Mouse (Mus musculus) frontal cortex, postnatal 36 days (tissue): ENCODE measurements around the gene 2510009E07Rik.

Source experiments
- DNase-seq, 2 experiments: peaks; one replicate each; pipeline ENCODE4 v3.0.0; 2022; ENCODE audit warnings: low spot score in 2 of 2

2510009E07Rik gene

DNA sequence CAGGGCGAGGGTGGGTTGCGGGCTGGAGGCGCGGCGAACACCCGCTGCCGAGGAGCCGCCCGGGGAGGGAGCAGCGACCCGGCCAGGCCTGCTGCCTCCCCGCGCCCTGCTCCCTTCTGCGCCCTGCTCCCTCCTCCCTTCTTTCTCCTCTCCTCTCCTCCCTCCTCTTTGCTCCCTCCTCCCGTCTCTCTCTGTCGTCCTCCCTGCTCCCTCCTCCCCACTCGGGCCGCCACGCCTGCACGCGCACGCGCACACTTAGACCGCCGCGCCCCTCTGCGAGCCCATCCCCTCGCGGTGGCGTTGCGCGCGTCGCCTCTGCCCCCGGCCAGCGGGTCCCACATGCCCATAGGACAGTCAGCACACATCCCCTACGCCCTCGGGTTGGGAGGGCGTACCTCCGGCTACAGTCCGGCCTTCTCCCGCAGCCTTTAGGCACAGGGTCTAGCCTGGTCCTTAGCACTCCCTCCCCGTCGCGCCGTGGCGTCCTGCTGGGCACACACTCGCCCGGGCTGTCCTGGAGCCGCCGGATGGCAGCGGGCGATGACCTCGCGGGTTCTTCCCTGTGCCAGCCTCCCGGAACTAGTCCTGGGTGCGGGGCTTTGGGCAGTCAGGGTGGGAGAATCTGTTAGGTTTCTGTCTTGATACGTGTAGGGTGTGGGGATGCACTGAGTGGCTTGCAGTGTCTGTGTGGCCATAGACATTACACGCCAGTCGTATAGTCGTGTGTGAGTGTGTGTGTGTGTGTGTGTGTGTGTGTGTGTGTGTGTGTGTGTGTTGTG, at the start of gene 2510009E07Rik:
2510009E07Rik (minus strand) TSS at position 203 of the 779 bp plus-strand sequence.
- peak; percentile 89 to 94 for DNase-seq

- no peak for DNase-seq
Observed at GRCm38 (mm10) chr16:21743401-21743800, 48.9 kb upstream of the 2510009E07Rik start.

DNA sequence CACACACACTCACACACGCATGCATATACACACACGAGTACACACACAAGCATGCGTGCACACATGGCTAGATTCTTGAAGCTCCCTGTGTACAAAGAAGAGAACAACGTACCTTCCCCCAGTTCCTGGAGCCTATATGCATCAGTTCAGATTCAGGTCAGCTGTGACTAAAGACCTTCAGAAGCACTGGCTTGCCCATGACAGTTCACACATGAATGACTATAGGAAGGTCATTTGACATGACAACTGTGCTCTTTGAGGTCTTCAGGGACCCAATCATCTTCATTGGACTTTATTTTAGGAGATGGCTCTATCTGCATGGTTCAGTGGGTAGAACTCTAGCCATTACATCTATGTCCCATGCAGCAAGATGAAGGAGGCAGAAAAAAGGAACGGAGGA, 48.4 kb upstream of the 2510009E07Rik start:
- no peak for DNase-seq

DNA sequence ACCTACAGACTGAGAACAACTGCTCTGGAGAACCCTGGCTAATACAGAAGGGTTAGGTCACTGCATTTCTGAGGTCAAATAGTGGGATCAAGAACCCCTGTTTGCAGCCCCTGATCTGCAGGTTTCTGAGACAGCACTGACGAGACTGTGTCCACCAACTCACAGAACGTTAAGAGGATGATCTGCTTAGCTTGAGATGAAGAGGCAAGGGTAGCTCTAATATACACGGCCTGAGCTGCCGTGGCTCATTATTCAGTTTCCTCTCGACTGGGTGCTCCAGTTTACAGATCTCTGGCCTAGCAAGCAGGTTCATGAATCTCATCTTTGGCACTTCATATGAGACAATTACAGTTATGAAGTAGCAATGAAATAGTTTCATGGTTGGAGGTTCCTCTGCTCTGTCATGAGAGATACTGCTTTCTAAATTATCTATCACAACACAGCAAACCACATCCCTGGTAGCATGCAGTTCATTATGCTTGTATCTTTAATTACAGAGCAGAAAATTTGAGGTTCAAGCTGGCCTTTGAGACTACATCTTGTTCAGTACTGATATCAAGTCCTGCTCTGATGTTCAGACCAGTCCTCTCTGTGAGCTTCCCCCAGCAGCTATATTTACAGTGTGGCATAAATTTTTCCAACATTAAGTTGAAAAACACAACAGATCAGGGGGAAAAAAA, 47.9 kb upstream of the 2510009E07Rik start:
- DNase-seq, result no peak

DNA sequence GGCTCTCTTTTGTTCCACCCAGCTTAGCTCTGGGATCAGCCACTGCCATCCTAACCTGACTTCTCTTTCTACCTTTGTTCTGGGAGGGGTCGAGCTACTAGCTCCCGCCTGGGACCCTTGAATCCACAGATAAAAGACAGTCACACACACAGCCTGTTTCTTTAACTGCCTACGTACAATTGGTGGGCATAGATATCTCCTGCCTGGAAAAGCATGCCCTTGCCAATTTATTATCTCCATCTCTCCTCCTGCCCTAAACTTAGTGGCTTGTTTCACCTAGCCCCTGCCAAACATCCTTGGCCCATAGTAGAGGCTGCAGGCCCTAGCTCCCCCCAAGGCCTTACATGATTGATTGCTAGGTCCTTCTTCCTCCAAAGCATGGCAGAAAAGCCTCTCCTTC, 47.1 kb upstream of the 2510009E07Rik start:
- DNase-seq, result no peak

DNA sequence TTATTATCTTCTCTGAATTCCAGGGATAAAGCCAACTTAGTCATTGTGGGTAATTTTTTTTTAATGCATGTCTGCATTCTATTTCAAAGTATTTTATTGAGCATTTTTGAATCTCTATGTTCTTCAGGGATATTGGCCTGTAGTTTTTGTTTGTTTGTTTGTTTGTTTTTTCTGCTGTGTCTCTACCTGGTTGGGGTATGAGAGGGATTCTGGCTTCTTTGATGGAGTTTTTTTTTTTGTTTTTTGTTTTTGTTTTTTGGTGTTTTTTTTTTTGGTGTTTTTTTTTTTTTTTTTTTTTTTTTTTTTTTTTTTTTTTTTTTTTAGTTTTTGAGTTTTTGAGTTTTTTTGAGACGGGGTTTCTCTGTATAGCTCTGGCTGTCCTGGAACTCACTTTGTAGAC, 41.2 kb upstream of the 2510009E07Rik start:
- DNase-seq, result no peak

GRCm38 (mm10) chr16:21727897-21728364, 33.5 kb upstream of the 2510009E07Rik start:
- peak; percentile 74 to 85 for DNase-seq

DNA sequence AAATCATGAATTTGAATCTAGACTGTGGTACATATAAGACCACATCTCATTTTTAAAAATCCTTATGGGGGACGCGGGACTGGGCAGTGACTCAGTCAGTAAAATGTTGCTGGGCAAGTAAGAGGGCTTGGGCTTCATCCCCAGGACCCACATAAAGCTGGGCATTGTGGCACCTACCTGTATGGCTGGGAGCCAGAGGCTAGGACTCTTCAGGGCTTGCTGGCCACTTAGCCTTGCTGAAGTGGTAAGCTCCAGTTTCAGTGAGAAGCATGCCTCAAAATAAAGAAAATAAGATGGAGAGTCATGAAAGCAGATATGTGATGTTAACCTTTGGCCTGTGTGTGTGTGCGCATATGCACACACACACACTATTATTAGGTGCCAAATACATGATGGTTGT, 33.0 kb upstream of the 2510009E07Rik start:
- no peak for DNase-seq

- no peak for DNase-seq
Observed at GRCm38 (mm10) chr16:21724261-21724660, 29.8 kb upstream of the 2510009E07Rik start.

DNA sequence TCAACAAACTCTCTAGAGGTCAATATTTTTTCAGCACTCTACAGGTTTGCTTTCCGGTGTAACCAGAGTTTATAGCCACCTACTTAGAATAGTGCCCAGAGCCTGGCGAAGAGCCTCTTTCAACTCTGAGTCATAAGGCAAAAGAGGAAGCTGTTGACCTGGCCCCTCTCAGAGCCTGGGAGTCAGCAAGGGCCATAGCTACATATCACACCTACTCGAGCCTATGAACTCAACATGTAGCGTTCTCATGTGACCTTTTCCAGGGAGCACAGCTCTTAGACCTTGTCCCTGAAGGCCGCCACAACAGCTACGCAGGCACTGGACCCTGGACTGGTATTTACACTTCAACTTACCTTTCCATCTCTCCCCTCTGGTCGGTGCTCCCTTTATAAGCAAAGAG, 25.3 kb upstream of the 2510009E07Rik start:
- no peak for DNase-seq

- DNase-seq, result peak in 1 of 2 experiments; percentile 38
Observed at GRCm38 (mm10) chr16:21714516-21714915, 20.1 kb upstream of the 2510009E07Rik start.

- no peak for DNase-seq
Observed at GRCm38 (mm10) chr16:21710321-21710720, 15.9 kb upstream of the 2510009E07Rik start.

DNA sequence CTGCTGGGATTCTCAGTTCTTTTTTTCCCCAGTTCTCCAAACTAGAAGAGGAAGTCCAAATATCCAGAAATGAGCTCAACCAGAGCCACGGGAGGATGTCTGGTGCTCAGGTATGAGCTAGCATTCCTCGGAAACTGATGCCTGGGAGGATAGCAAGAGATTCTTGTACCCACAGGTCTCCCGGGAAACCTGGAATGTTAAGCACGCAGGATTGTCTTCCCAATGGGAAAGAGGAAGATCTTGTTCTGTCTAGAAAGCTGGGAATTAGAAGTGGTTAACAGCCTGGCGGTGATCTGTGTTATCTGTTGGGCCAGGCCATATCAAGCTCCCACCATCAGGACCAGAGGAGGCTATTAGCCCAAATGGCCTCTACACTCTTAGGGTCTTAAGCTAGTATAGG, 10.2 kb upstream of the 2510009E07Rik start:
- DNase-seq, result no peak

DNA sequence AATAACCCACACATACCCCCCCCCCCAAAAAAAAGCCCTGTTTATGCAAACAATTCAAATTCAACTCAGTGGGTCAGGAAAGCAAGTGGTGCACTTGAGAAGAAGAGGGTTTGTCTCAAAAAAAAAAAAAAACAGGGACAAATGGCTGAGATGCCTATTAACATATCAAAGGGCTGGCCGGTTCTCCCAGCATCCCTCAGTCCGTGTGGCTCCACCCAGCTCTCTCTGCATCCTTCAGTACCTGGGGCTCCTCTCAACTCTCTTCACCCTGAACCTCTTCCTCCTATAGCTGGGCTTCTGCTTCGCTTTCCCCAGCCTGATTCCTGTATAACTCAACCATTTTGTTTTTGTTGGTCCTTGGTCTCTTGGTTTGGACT, 7.8 kb upstream of the 2510009E07Rik start:
- no peak for DNase-seq

DNA sequence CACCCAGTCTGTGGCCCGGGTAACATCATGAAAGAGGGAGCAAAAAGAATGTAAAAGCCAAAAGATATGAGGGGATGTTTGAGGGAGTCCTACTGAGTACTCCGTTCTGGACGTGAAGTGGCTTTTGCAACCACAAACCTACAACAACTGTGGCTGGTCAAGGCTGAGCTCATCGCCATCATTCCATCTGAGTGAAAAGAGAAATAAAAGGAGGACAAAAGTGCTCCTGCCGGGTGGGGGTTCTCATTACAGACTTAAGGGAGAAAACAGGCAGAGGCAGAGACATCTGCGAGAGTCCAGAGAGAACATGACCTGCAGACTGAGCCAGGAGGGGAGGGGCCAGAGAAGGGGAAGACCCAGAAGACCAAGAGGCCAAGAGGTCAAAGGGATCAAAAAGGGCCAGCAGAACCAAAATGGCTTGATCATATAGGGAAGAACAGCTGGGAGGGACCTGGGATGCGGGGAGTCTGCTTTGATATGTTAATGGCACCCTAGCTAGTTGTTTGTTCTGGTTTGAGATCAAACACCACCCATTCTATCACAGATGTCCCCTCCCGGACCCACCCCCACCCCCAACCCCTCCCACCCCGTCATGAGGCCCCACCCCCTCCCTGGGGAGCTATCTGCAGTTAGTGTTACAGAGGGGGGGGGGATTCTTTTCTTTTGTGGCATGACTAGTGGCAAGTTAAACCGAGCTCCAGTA, 7.3 kb upstream of the 2510009E07Rik start:
- DNase-seq, result no peak

DNA sequence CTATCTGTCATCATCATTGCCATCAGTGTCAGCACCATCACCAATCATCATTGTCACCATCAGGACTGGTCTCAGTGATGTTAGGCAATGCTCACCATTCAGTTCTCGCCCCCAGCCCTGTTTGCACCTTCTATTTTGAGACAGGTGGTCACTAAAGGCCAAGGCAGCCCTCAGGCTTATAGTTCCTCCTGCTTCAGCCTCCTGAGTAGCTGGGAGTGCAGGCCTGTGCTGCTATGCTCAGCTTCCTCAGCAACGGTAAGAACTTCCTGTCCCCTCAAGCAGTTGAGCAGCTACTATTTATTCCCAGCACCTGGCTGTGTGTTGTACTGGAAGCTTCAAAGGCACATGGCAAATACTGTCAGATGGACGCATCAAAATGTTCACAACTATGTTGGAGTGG, 3.7 kb upstream of the 2510009E07Rik start:
- DNase-seq, result no peak

DNA sequence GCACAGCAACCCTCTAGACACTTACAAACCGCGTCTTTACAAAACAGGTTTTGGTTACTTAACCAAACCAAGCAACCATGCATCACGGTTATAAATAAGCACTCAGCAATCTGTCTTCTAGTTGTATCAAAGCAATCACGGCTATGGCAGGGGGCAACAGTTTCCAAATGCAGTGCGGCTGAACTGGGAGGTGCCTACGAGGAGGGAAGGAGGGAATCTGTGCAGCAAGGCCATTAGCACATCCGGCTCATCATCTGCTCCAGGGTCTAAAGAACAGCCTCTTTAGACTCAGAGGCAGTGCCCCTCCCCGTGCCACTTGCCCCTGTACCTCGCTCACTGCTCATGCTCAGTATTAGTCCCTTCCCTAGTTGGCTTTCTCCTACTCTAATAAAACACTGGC, 2.5 kb upstream of the 2510009E07Rik start:
- no peak for DNase-seq

- peak in 1 of 2 experiments; percentile 34 for DNase-seq
Observed at GRCm38 (mm10) chr16:21695242-21695578, 745 bp upstream of the 2510009E07Rik start.

DNA sequence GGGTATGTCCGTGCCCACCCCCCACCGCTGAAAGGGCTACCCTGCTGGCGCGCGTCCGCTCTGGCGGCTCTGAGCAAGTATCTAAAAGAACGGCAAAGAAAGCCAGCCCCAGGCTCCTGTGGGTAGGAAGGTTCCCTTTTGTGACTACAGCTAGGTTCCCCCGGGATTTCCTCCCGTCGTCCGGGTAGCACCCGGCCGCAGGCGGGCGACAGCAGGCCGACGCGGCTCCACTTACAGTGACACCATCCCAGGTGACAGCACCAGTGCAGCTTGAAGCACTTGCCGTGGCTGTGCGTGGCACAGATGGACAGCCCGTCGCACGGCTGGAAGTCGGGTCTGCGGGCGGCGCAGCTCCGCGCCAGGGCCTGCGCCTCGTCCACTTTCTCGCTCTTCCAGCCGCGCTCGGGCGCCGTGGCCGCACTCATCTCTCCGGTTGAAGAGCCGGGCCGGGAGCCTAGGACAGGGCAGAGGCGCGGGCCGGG, 443 bp downstream of the 2510009E07Rik start:
- DNase-seq, result peak; percentile 55 to 66

GRCm38 (mm10) chr16:21690216-21690755, 4.2 kb downstream of the 2510009E07Rik start:
- DNase-seq, result peak in 1 of 2 experiments; percentile 21

- no peak for DNase-seq
Observed at GRCm38 (mm10) chr16:21689141-21689540, 5.3 kb downstream of the 2510009E07Rik start.

GRCm38 (mm10) chr16:21687406-21687805, 7.1 kb downstream of the 2510009E07Rik start:
- no peak for DNase-seq
